ENCODE assay signal across 8 mouse cellular contexts in the genomic region with DNA sequence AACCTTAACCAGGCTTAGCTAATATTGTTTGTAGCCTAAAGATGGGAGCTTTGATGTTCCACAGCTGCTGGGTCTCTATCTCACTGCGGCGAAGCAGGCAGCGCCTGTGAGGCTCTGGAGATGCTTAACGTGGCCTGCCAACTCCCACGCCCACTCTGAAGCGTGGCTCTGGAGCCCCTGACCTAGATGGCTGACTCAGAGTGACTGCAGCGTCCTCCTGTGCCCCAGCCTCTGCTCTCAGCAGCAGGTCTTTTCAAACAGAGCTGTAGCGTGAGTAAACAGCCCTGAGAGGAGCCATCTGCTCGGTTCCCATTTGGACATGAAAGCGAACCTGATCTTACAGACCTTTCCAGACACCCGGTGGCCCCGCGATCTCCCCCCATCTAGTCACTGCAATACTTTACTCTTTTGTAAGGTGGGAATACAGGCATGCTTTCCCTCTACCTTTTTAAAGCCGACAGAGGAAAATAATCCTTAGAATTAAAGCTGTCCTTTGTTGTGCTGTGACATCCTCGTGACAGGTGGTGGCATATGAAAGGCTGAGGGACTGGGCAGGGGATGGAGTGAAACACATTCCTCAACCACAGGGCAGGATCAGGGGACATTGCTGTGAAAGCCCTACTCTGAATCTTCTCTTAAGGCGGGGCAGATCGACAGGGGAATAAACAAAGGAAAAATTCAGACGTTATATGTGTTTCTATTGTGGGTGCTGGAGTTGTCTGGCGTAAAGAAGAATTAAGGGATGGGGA.
DNase-seq lines count a peak whose midpoint lies in the region; ATAC-seq and TF ChIP-seq lines count a peak whose summit lies in the region.

No protein-coding gene starts in this region.

- no peak overlapping the region for H3K9ac ChIP-seq in intestine, embryonic 14.5 days (ENCODE audit: low read length)
- H3K9ac ChIP-seq in intestine, postnatal 0 days (ENCODE audit: low read depth, low read length): no peak overlapping the region
- H3K9ac ChIP-seq in intestine, embryonic 15.5 days: no peak overlapping the region
- peak overlapping the region; percentile 1; the same call in 1 of the 2 replicates for H3K9ac ChIP-seq in midbrain, embryonic 15.5 days

- DNase-seq in intestine, embryonic 14.5 days (ENCODE audit: low spot score): peak; percentile 59
- DNase-seq in adrenal gland, postnatal 14 days: peak; percentile 53
- DNase-seq in embryo, embryonic 9.5 days (ENCODE audit: extremely low spot score): peak; percentile 34
- no peak for DNase-seq in spleen, postnatal 10 days (ENCODE audit: low spot score in 2 of 2)
- no peak for DNase-seq in thymus, postnatal 36 days

- TF ChIP-seq CTCF in intestine, postnatal 0 days (IDR thresholded peaks at IDR 0.05; ENCODE audit: low read depth): no peak

- peak; percentile 76 for ATAC-seq in intestine, embryonic 14.5 days (replicated peaks; ENCODE audit: low FRiP score, low TSS enrichment, low read depth)
- no peak for ATAC-seq in intestine, postnatal 0 days
- ATAC-seq in intestine, embryonic 15.5 days: peak; percentile 73
- ATAC-seq in midbrain, embryonic 15.5 days (replicated peaks): peak; percentile 77

- H3K36me3 ChIP-seq in intestine, embryonic 14.5 days (ENCODE audit: control insufficient read depth, insufficient read depth, low read length): no peaks in the 10 kb centered on the region
- H3K36me3 ChIP-seq in intestine, postnatal 0 days (ENCODE audit: control insufficient read depth, insufficient read depth): no peaks in the 10 kb centered on the region
- H3K36me3 ChIP-seq in intestine, embryonic 15.5 days: no peaks in the 10 kb centered on the region
- H3K36me3 ChIP-seq in midbrain, embryonic 15.5 days (replicated peaks): no peaks in the 10 kb centered on the region

- peak overlapping the region; percentile 27; the same call in 1 of the 2 replicates for H3K27ac ChIP-seq in intestine, embryonic 14.5 days (ENCODE audit: low read depth)
- H3K27ac ChIP-seq in intestine, postnatal 0 days (ENCODE audit: low read depth, low read length): no peak overlapping the region
- no peak overlapping the region for H3K27ac ChIP-seq in intestine, embryonic 15.5 days
- peak overlapping the region; percentile 73 for H3K27ac ChIP-seq in midbrain, embryonic 15.5 days

- no peaks in the 10 kb centered on the region for H3K9me3 ChIP-seq in intestine, embryonic 14.5 days (ENCODE audit: control insufficient read depth, low read length)
- no peaks in the 10 kb centered on the region for H3K9me3 ChIP-seq in intestine, postnatal 0 days (ENCODE audit: control insufficient read depth)
- no peaks in the 10 kb centered on the region for H3K9me3 ChIP-seq in intestine, embryonic 15.5 days
- no peaks in the 10 kb centered on the region for H3K9me3 ChIP-seq in midbrain, embryonic 15.5 days

- no peaks in the 10 kb centered on the region for H3K27me3 ChIP-seq in intestine, embryonic 14.5 days (replicated peaks; ENCODE audit: control insufficient read depth, insufficient read depth, low read length)
- H3K27me3 ChIP-seq in intestine, postnatal 0 days (replicated peaks; ENCODE audit: control insufficient read depth, insufficient read depth, low read length): no peaks in the 10 kb centered on the region
- no peaks in the 10 kb centered on the region for H3K27me3 ChIP-seq in intestine, embryonic 15.5 days (replicated peaks)
- no peaks in the 10 kb centered on the region for H3K27me3 ChIP-seq in midbrain, embryonic 15.5 days (replicated peaks)

- 16% methylated on average over 19 of the region's 19 CpGs for WGBS in intestine, embryonic 14.5 days
- 24% methylated on average over 19 of the region's 19 CpGs for WGBS in intestine, postnatal 0 days
- WGBS in intestine, embryonic 15.5 days: 20% methylated on average over 19 of the region's 19 CpGs
- 10% methylated on average over 19 of the region's 19 CpGs for WGBS in midbrain, embryonic 15.5 days

- no peak overlapping the region for H3K4me3 ChIP-seq in intestine, embryonic 14.5 days (ENCODE audit: low read depth, low read length)
- H3K4me3 ChIP-seq in intestine, postnatal 0 days (ENCODE audit: low read depth, low read length): no peak overlapping the region
- H3K4me3 ChIP-seq in intestine, embryonic 15.5 days (replicated peaks): no peak overlapping the region
- H3K4me3 ChIP-seq in midbrain, embryonic 15.5 days: no peak overlapping the region

- peaks cover 20% of the 10 kb centered on the region for H3K4me1 ChIP-seq in intestine, embryonic 14.5 days (replicated peaks; ENCODE audit: control insufficient read depth, insufficient read depth, low read length)
- no peaks in the 10 kb centered on the region for H3K4me1 ChIP-seq in intestine, postnatal 0 days (replicated peaks; ENCODE audit: control insufficient read depth, insufficient read depth, low read length)
- peaks cover 15% of the 10 kb centered on the region for H3K4me1 ChIP-seq in intestine, embryonic 15.5 days (replicated peaks)
- H3K4me1 ChIP-seq in midbrain, embryonic 15.5 days: peaks cover 26% of the 10 kb centered on the region

- H3K4me2 ChIP-seq in intestine, embryonic 14.5 days (ENCODE audit: low read length): peak overlapping the region; percentile 40
- H3K4me2 ChIP-seq in intestine, postnatal 0 days (replicated peaks; ENCODE audit: low read depth): no peak overlapping the region
- H3K4me2 ChIP-seq in intestine, embryonic 15.5 days (replicated peaks): peak overlapping the region; percentile 45
- peak overlapping the region; percentile 28 for H3K4me2 ChIP-seq in midbrain, embryonic 15.5 days

Comparison
In these comparisons a context has a peak if more than half of its experiments do, and no peak if none do; other contexts are left out.
1. H3K27ac ChIP-seq: peak in intestine, embryonic 14.5 days (single experiment) and midbrain, embryonic 15.5 days (single experiment); none in intestine, postnatal 0 days (single experiment) and intestine, embryonic 15.5 days (single experiment).
2. DNase-seq: peak in intestine, embryonic 14.5 days (single experiment), adrenal gland, postnatal 14 days (single experiment) and embryo, embryonic 9.5 days (single experiment); none in spleen, postnatal 10 days (0 of 2) and thymus, postnatal 36 days (0 of 2).